Mouse (Mus musculus): ENCODE data around the gene Aunip. TPM values are rescaled to one million over a fixed set of nuclear protein-coding genes. Genes with fewer than 3 reads are reported as not detected.

Aunip gene
- polyA plus RNA-seq (2014; fragmentation: Nextera tagmentation; extraction: Ambion mirVana): 8.7 and 9.3 TPM in 2 replicates

GRCm38 (mm10) chr4:134510845-134511411 lies at the start of gene Aunip:
Aunip (plus strand) TSS chr4:134510999.
- peak; percentile 96 for DNase-seq (ENCODE audit: low spot score)
- under 1% methylated on average over 42 of the region's 42 CpGs for WGBS
- Histone ChIP-seq H3K4me1 (replicated peaks; ENCODE audit: control insufficient read depth, insufficient read depth, low read length) (peaks cover 4% of the 10 kb centered on the region; the same call in 1 of the 2 replicates), H3K27ac (ENCODE audit: low read depth, low read length) (peak within 1 kb of the TSS; percentile 37), H3K4me2 (ENCODE audit: low read depth, low read length, severe bottlenecking) (peak within 1 kb of the TSS; percentile 72), H3K4me3 (ENCODE audit: low read depth, low read length) (peak within 1 kb of the TSS; percentile 52), H3K36me3 (ENCODE audit: control insufficient read depth, insufficient read depth, low read length) (no peaks in the 10 kb centered on the region), H3K27me3 (ENCODE audit: control insufficient read depth, insufficient read depth, low read length) (no peaks in the 10 kb centered on the region), H3K9me3 (ENCODE audit: control insufficient read depth, low read length) (no peaks in the 10 kb centered on the region), H3K9ac (ENCODE audit: low read length) (peak within 1 kb of the TSS; percentile 71)
- peak; percentile 93 for ATAC-seq (replicated peaks; ENCODE audit: low FRiP score)

GRCm38 (mm10) chr4:134461252-134461651 lies 49.5 kb upstream of the Aunip start:
- H3K27ac ChIP-seq (ENCODE audit: low read depth, low read length): no peak overlapping the region
- no peak overlapping the region for H3K4me2 ChIP-seq (ENCODE audit: low read depth, low read length, severe bottlenecking)
- H3K4me3 ChIP-seq (ENCODE audit: low read depth, low read length): no peak overlapping the region
- ATAC-seq (replicated peaks; ENCODE audit: low FRiP score) (no peak), DNase-seq (ENCODE audit: low spot score) (no peak)
- no peaks in the 10 kb centered on the region for H3K27me3 ChIP-seq (ENCODE audit: control insufficient read depth, insufficient read depth, low read length)
- H3K9me3 ChIP-seq (ENCODE audit: control insufficient read depth, low read length): no peaks in the 10 kb centered on the region; the same call in 1 of the 2 replicates
- H3K36me3 ChIP-seq (ENCODE audit: control insufficient read depth, insufficient read depth, low read length): no peaks in the 10 kb centered on the region
- no peaks in the 10 kb centered on the region for H3K4me1 ChIP-seq (replicated peaks; ENCODE audit: control insufficient read depth, insufficient read depth, low read length)
- WGBS: 84% methylated on average over 5 of the region's 5 CpGs
- H3K9ac ChIP-seq (ENCODE audit: low read length): no peak overlapping the region

GRCm38 (mm10) chr4:134465789-134466188 lies 45.0 kb upstream of the Aunip start:
- H3K4me2 ChIP-seq (ENCODE audit: low read depth, low read length, severe bottlenecking): no peak overlapping the region
- H3K4me3 ChIP-seq (ENCODE audit: low read depth, low read length): no peak overlapping the region
- H3K9me3 ChIP-seq (ENCODE audit: control insufficient read depth, low read length): no peaks in the 10 kb centered on the region; the same call in 1 of the 2 replicates
- no peaks in the 10 kb centered on the region; the same call in 1 of the 2 replicates for H3K36me3 ChIP-seq (ENCODE audit: control insufficient read depth, insufficient read depth, low read length)
- no peak for ATAC-seq (replicated peaks; ENCODE audit: low FRiP score)
- 36% methylated on average over 12 of the region's 12 CpGs for WGBS
- no peaks in the 10 kb centered on the region for H3K27me3 ChIP-seq (ENCODE audit: control insufficient read depth, insufficient read depth, low read length)
- H3K27ac ChIP-seq (ENCODE audit: low read depth, low read length): no peak overlapping the region
- DNase-seq (ENCODE audit: low spot score): no peak
- no peak overlapping the region for H3K9ac ChIP-seq (ENCODE audit: low read length)
- H3K4me1 ChIP-seq (replicated peaks; ENCODE audit: control insufficient read depth, insufficient read depth, low read length): peaks cover 6% of the 10 kb centered on the region; the same call in 1 of the 2 replicates

GRCm38 (mm10) chr4:134466381-134467262 lies 44.2 kb upstream of the Aunip start:
- H3K27me3 ChIP-seq (ENCODE audit: control insufficient read depth, insufficient read depth, low read length): no peaks in the 10 kb centered on the region
- peaks cover 5% of the 10 kb centered on the region for H3K36me3 ChIP-seq (ENCODE audit: control insufficient read depth, insufficient read depth, low read length)
- H3K9me3 ChIP-seq (ENCODE audit: control insufficient read depth, low read length): no peaks in the 10 kb centered on the region; the same call in 1 of the 2 replicates
- peak overlapping the region; percentile 99 for H3K9ac ChIP-seq (ENCODE audit: low read length)
- ATAC-seq (replicated peaks; ENCODE audit: low FRiP score): no peak
- peak overlapping the region; percentile 98; the same call in 1 of the 2 replicates for H3K4me2 ChIP-seq (ENCODE audit: low read depth, low read length, severe bottlenecking)
- peak overlapping the region; percentile 96 for H3K27ac ChIP-seq (ENCODE audit: low read depth, low read length)
- no peak for DNase-seq (ENCODE audit: low spot score)
- peaks cover 11% of the 10 kb centered on the region; the same call in 1 of the 2 replicates for H3K4me1 ChIP-seq (replicated peaks; ENCODE audit: control insufficient read depth, insufficient read depth, low read length)
- WGBS: 67% methylated on average over 11 of the region's 11 CpGs
- no peak overlapping the region for H3K4me3 ChIP-seq (ENCODE audit: low read depth, low read length)

DNA sequence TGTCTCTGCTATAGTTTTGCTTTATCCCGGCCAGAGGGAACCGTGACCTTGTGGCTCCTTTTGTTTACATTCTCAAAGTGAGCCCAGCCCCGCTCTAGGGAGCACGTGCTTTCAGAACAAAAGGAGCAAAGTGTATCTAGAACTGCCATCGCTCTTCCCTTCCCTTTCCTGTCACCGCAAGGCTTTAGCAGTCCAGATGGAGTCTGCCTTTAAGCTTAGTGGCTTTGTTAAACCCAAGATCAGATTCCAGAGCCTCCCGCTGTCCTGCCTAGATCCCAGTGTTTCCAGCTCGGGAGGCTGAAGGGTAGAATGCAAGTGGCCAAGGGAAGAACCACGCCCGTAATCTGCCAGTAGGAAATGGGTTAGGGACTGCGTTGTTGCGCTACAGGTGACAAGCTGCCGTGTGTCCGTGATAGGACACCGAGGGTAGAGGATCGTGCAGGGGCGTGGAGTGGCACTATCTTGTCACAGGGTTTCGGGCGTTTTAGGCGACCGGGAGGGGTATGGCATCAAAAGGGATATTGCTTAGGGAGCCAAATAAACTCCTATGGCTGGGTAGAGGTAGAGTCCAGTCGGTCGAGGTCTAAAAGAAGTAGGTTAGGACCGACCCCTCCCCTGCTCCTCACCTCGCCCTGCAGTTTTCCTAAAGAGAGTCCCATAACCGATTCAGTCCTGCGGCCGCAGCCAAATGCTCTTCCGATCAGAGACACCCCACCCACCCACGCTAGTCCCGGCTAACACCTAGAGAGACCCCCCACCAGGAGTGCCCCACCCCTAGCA lies 43.2 kb upstream of the Aunip start:
- under 1% methylated on average over 31 of the region's 31 CpGs for WGBS
- Histone ChIP-seq H3K9me3 (ENCODE audit: control insufficient read depth, low read length) (no peaks in the 10 kb centered on the region; the same call in 1 of the 2 replicates), H3K27ac (ENCODE audit: low read depth, low read length) (peak overlapping the region; percentile 96), H3K27me3 (ENCODE audit: control insufficient read depth, insufficient read depth, low read length) (no peaks in the 10 kb centered on the region), H3K4me1 (replicated peaks; ENCODE audit: control insufficient read depth, insufficient read depth, low read length) (peaks cover 13% of the 10 kb centered on the region; the same call in 1 of the 2 replicates), H3K36me3 (ENCODE audit: control insufficient read depth, insufficient read depth, low read length) (peaks cover 5% of the 10 kb centered on the region), H3K9ac (ENCODE audit: low read length) (peak overlapping the region; percentile 99), H3K4me2 (ENCODE audit: low read depth, low read length, severe bottlenecking) (peak overlapping the region; percentile 98), H3K4me3 (ENCODE audit: low read depth, low read length) (peak overlapping the region; percentile 94)
- DNase-seq (ENCODE audit: low spot score) (peak; percentile 68), ATAC-seq (replicated peaks; ENCODE audit: low FRiP score) (peak; percentile 34)

DNA sequence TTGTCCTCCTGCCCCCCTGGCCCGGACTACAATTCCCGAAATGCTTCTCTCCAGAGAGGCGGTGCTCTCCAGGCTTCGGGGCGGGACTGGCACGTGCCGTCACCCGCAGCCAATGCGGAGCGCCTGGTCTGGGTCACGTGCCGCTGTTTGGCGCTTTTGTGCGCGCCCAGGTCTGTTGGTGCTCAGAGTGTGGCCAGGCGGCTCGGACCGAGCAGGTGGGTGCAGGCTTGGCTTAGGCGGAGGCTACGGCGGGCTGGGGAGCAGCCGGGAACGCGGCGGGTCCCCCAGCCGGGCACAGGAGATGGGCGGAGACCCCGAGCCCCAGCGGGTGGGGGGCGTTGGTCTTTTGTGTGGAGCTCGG lies 42.6 kb upstream of the Aunip start, which contains the start of gene Stmn1:
Stmn1 (plus strand) TSS at position 106 of the 361 bp plus-strand sequence.
- WGBS: under 1% methylated on average over 31 of the region's 31 CpGs
- Histone ChIP-seq H3K36me3 (ENCODE audit: control insufficient read depth, insufficient read depth, low read length) (peaks cover 9% of the 10 kb centered on the region), H3K27me3 (ENCODE audit: control insufficient read depth, insufficient read depth, low read length) (no peaks in the 10 kb centered on the region), H3K4me1 (replicated peaks; ENCODE audit: control insufficient read depth, insufficient read depth, low read length) (peaks cover 16% of the 10 kb centered on the region; the same call in 1 of the 2 replicates), H3K9me3 (ENCODE audit: control insufficient read depth, low read length) (no peaks in the 10 kb centered on the region; the same call in 1 of the 2 replicates), H3K4me2 (ENCODE audit: low read depth, low read length, severe bottlenecking) (peak within 1 kb of the TSS; percentile 98), H3K9ac (ENCODE audit: low read length) (peak within 1 kb of the TSS; percentile 99), H3K27ac (ENCODE audit: low read depth, low read length) (peak within 1 kb of the TSS; percentile 96), H3K4me3 (ENCODE audit: low read depth, low read length) (peak within 1 kb of the TSS; percentile 94)
- DNase-seq (ENCODE audit: low spot score) (peak; percentile 98), ATAC-seq (replicated peaks; ENCODE audit: low FRiP score) (peak; percentile 94)

DNA sequence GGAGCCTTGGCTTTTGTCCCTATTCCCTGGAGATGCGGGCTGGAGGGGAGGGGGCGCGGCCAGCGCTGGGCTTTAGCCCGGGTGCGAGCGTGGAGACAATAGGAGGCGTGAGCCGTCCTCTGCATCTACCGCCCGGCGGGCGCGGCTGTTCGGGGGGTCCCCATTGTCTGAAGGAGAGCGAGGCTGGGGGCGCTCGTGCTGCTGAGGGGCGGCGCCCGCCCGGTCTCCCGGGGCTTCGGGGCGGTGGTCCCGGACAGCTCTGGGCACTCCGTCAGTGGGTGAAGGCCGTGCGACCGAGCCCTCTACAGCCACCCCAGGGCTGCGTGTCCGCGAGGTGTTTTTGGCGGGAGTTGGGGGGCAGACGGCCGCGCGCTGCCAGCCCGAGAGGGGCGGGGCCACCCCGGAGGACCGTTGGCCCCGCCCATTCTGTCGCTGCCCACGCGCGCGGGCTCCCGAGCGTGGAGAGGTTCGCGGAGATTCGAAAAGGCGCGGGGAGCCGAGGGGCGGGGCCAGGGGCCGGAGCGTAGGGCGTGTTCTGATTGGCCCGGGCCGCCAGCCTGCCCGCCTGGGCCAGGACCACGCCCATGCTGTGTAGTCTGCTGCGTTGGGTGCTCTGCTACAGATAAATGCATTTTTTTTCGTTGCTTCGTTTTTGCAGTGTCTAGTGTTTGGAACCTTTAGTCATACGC lies 42.1 kb upstream of the Aunip start:
- H3K27me3 ChIP-seq (ENCODE audit: control insufficient read depth, insufficient read depth, low read length): no peaks in the 10 kb centered on the region
- peak overlapping the region; percentile 96 for H3K27ac ChIP-seq (ENCODE audit: low read depth, low read length)
- H3K9ac ChIP-seq (ENCODE audit: low read length): peak overlapping the region; percentile 99
- H3K4me2 ChIP-seq (ENCODE audit: low read depth, low read length, severe bottlenecking): peak overlapping the region; percentile 98
- ATAC-seq (replicated peaks; ENCODE audit: low FRiP score) (peak; percentile 86), DNase-seq (ENCODE audit: low spot score) (peak; percentile 98)
- H3K36me3 ChIP-seq (ENCODE audit: control insufficient read depth, insufficient read depth, low read length): peaks cover 9% of the 10 kb centered on the region
- H3K4me1 ChIP-seq (replicated peaks; ENCODE audit: control insufficient read depth, insufficient read depth, low read length): peaks cover 16% of the 10 kb centered on the region; the same call in 1 of the 2 replicates
- H3K9me3 ChIP-seq (ENCODE audit: control insufficient read depth, low read length): no peaks in the 10 kb centered on the region
- peak overlapping the region; percentile 94 for H3K4me3 ChIP-seq (ENCODE audit: low read depth, low read length)
- WGBS: under 1% methylated on average over 64 of the region's 68 CpGs

All from forebrain, embryonic 11.5 days (tissue).